21 mouse cellular contexts compared by ENCODE assay signal in genomic region chr5:89010116-89010515, GRCm38 (mm10).
DNase-seq lines count a peak whose midpoint lies in the region; ATAC-seq lines count a peak whose summit lies in the region.
"Had no signal": no experiment of that assay in that cellular context is flagged by ENCODE, and none has a peak within 500 bp of the region (broad histone marks: within the 10 kb centered on the region; RNA-seq: fewer than 3 reads in every experiment).

No protein-coding gene starts in this region.

- no peaks in the 10 kb centered on the region for H3K36me3 ChIP-seq in embryonic facial prominence, embryonic 11.5 days (replicated peaks; ENCODE audit: control insufficient read depth, insufficient read depth, low read depth, low read length)
- H3K36me3 ChIP-seq in embryonic facial prominence, embryonic 10.5 days (replicated peaks): no peaks in the 10 kb centered on the region
- H3K36me3 ChIP-seq in limb, embryonic 13.5 days: no peaks in the 10 kb centered on the region
- H3K36me3 ChIP-seq in limb, embryonic 10.5 days: no peaks in the 10 kb centered on the region
- H3K36me3 ChIP-seq in embryonic facial prominence, embryonic 14.5 days (ENCODE audit: control insufficient read depth, insufficient read depth, low read length): no peaks in the 10 kb centered on the region
- H3K36me3 ChIP-seq: embryonic facial prominence, embryonic 13.5 days; forebrain, embryonic 15.5 days; intestine, embryonic 15.5 days had no signal

- H3K27ac ChIP-seq in embryonic facial prominence, embryonic 11.5 days (replicated peaks; ENCODE audit: low read depth, low read length): no peak overlapping the region
- no peak overlapping the region for H3K27ac ChIP-seq in embryonic facial prominence, embryonic 10.5 days (replicated peaks)
- H3K27ac ChIP-seq in limb, embryonic 13.5 days: no peak overlapping the region
- no peak overlapping the region for H3K27ac ChIP-seq in limb, embryonic 10.5 days
- no peak overlapping the region for H3K27ac ChIP-seq in embryonic facial prominence, embryonic 14.5 days (replicated peaks; ENCODE audit: low read depth, low read length)
- H3K27ac ChIP-seq: embryonic facial prominence, embryonic 13.5 days; forebrain, embryonic 15.5 days; heart, adult 2 months; heart, embryonic 15.5 days; hindbrain, embryonic 14.5 days; intestine, embryonic 15.5 days had no signal

- H3K4me2 ChIP-seq in embryonic facial prominence, embryonic 11.5 days (ENCODE audit: low read depth, low read length): no peak overlapping the region
- H3K4me2 ChIP-seq in limb, embryonic 13.5 days (replicated peaks): no peak overlapping the region
- H3K4me2 ChIP-seq in embryonic facial prominence, embryonic 14.5 days (ENCODE audit: low read depth, low read length): no peak overlapping the region
- H3K4me2 ChIP-seq: embryonic facial prominence, embryonic 13.5 days; forebrain, embryonic 15.5 days; heart, embryonic 11.5 days; heart, embryonic 15.5 days; hindbrain, embryonic 14.5 days; intestine, embryonic 15.5 days had no signal

- DNase-seq in embryonic facial prominence, embryonic 11.5 days (ENCODE audit: low spot score): peak; percentile 64
- no peak for DNase-seq in embryonic facial prominence, embryonic 10.5 days (ENCODE audit: low spot score)
- no peak for DNase-seq in limb, embryonic 10.5 days (ENCODE audit: low spot score)
- peak; percentile 44 for DNase-seq in embryonic facial prominence, embryonic 14.5 days (ENCODE audit: low spot score)
- peak; percentile 24 for DNase-seq in mesoderm, embryonic 11.5 days (ENCODE audit: low read depth, low spot score)
- DNase-seq: adrenal gland, adult 8-10 months; cerebellum, adult 11 months; cerebellum, adult 8-10 months; cerebellum, postnatal 14 days; gastrocnemius, postnatal 14 days; heart, adult 2 months; heart, postnatal 14 days had no signal

- no peaks in the 10 kb centered on the region for H3K4me1 ChIP-seq in embryonic facial prominence, embryonic 11.5 days (ENCODE audit: control insufficient read depth, insufficient read depth, low read length)
- peaks cover 9% of the 10 kb centered on the region; the same call in 1 of the 2 replicates for H3K4me1 ChIP-seq in embryonic facial prominence, embryonic 10.5 days
- H3K4me1 ChIP-seq in limb, embryonic 13.5 days: peaks cover 8% of the 10 kb centered on the region
- peaks cover 12% of the 10 kb centered on the region; the same call in 1 of the 2 replicates for H3K4me1 ChIP-seq in limb, embryonic 10.5 days
- H3K4me1 ChIP-seq in embryonic facial prominence, embryonic 14.5 days (ENCODE audit: control insufficient read depth, insufficient read depth, low read length): no peaks in the 10 kb centered on the region
- H3K4me1 ChIP-seq: forebrain, embryonic 15.5 days; heart, embryonic 15.5 days; intestine, embryonic 15.5 days had no signal

- WGBS in embryonic facial prominence, embryonic 11.5 days: 27% methylated on average over 5 of the region's 5 CpGs
- WGBS in embryonic facial prominence, embryonic 10.5 days: 49% methylated on average over 5 of the region's 5 CpGs
- 15% methylated on average over 5 of the region's 5 CpGs for WGBS in limb, embryonic 13.5 days
- WGBS in limb, embryonic 10.5 days: 55% methylated on average over 5 of the region's 5 CpGs
- WGBS in embryonic facial prominence, embryonic 14.5 days: 17% methylated on average over 5 of the region's 5 CpGs

- H3K9me3 ChIP-seq in embryonic facial prominence, embryonic 11.5 days (replicated peaks; ENCODE audit: control insufficient read depth, low read length): no peaks in the 10 kb centered on the region
- no peaks in the 10 kb centered on the region for H3K9me3 ChIP-seq in embryonic facial prominence, embryonic 10.5 days
- H3K9me3 ChIP-seq in limb, embryonic 13.5 days: no peaks in the 10 kb centered on the region
- H3K9me3 ChIP-seq in limb, embryonic 10.5 days (replicated peaks): no peaks in the 10 kb centered on the region
- no peaks in the 10 kb centered on the region for H3K9me3 ChIP-seq in embryonic facial prominence, embryonic 14.5 days (ENCODE audit: control insufficient read depth, low read length)
- H3K9me3 ChIP-seq: embryonic facial prominence, embryonic 13.5 days; forebrain, embryonic 15.5 days; heart, embryonic 15.5 days; intestine, embryonic 15.5 days had no signal

- ATAC-seq in embryonic facial prominence, embryonic 11.5 days (replicated peaks; ENCODE audit: insufficient number of reproducible peaks, low FRiP score, low TSS enrichment, low read depth): no peak
- 0 out of 2 replicates have a peak, but pooled peaks have one; percentile 28 for ATAC-seq in limb, embryonic 13.5 days (ENCODE audit: low FRiP score, low read depth)
- no peak for ATAC-seq in embryonic facial prominence, embryonic 14.5 days (ENCODE audit: low read depth)
- no peak for ATAC-seq in frontal cortex, adult (ENCODE audit: low TSS enrichment)
- ATAC-seq: forebrain, embryonic 15.5 days; intestine, embryonic 15.5 days had no signal

- no peak overlapping the region for H3K4me3 ChIP-seq in embryonic facial prominence, embryonic 11.5 days (ENCODE audit: low read depth, low read length)
- no peak overlapping the region for H3K4me3 ChIP-seq in embryonic facial prominence, embryonic 10.5 days
- no peak overlapping the region for H3K4me3 ChIP-seq in limb, embryonic 13.5 days
- no peak overlapping the region for H3K4me3 ChIP-seq in limb, embryonic 10.5 days
- H3K4me3 ChIP-seq in embryonic facial prominence, embryonic 14.5 days (ENCODE audit: low read depth, low read length): no peak overlapping the region
- H3K4me3 ChIP-seq: embryonic facial prominence, embryonic 13.5 days; erythroblast, embryonic 14.5 days; forebrain, embryonic 15.5 days; heart, adult 2 months; heart, embryonic 15.5 days; intestine, embryonic 15.5 days had no signal

- no peaks in the 10 kb centered on the region for H3K27me3 ChIP-seq in embryonic facial prominence, embryonic 11.5 days (ENCODE audit: control insufficient read depth, insufficient read depth, low read length)
- H3K27me3 ChIP-seq in embryonic facial prominence, embryonic 10.5 days (replicated peaks; ENCODE audit: low read depth, poor library complexity, severe bottlenecking): no peaks in the 10 kb centered on the region
- H3K27me3 ChIP-seq in limb, embryonic 13.5 days: no peaks in the 10 kb centered on the region
- H3K27me3 ChIP-seq in limb, embryonic 10.5 days (ENCODE audit: low read depth, poor library complexity, severe bottlenecking): no peaks in the 10 kb centered on the region
- no peaks in the 10 kb centered on the region for H3K27me3 ChIP-seq in embryonic facial prominence, embryonic 14.5 days (replicated peaks; ENCODE audit: control insufficient read depth, insufficient read depth, low read length)
- H3K27me3 ChIP-seq: embryonic facial prominence, embryonic 13.5 days; forebrain, embryonic 15.5 days; heart, embryonic 15.5 days; intestine, embryonic 15.5 days had no signal

- no peak overlapping the region for H3K9ac ChIP-seq in embryonic facial prominence, embryonic 11.5 days (replicated peaks; ENCODE audit: low read length)
- H3K9ac ChIP-seq in limb, embryonic 13.5 days: no peak overlapping the region
- no peak overlapping the region for H3K9ac ChIP-seq in embryonic facial prominence, embryonic 14.5 days (ENCODE audit: low read depth, low read length)
- H3K9ac ChIP-seq: embryonic facial prominence, embryonic 13.5 days; forebrain, embryonic 15.5 days; heart, embryonic 15.5 days; hindbrain, embryonic 14.5 days; intestine, embryonic 15.5 days had no signal

Comparison
In these comparisons a context has a peak if more than half of its experiments do, and no peak if none do; other contexts are left out.
1. DNase-seq: peak in embryonic facial prominence, embryonic 11.5 days (single experiment), embryonic facial prominence, embryonic 14.5 days (single experiment) and mesoderm, embryonic 11.5 days (single experiment); none in embryonic facial prominence, embryonic 10.5 days (single experiment) and limb, embryonic 10.5 days (single experiment).